Mouse (Mus musculus) left cerebral cortex, adult 8-10 months (tissue): ENCODE measurements at regions not wholly inside any gene's neighbourhood (a gene's known extent, or its start where the extent isn't known, plus 50 kb on each side); places are given as distances from the start of the nearest gene placed in this dataset.

Source experiments
- DNase-seq, 2 experiments: peaks; one replicate each; pipeline ENCODE4 v3.0.0; 2022; ENCODE audit warnings: low spot score in 2 of 2

- no peak for DNase-seq
These were observed 121.1 kb upstream of the Kcnip4 start for GRCm38 (mm10) chr5:49645781-49646180.

GRCm38 (mm10) chr5:49644606-49645005 is 119.9 kb upstream of the Kcnip4 start:
- DNase-seq = no peak

GRCm38 (mm10) chr5:49642439-49642838 is 117.7 kb upstream of the Kcnip4 start:
- DNase-seq = no peak

GRCm38 (mm10) chr5:49641206-49641830 is 116.6 kb upstream of the Kcnip4 start:
- DNase-seq = no peak

- DNase-seq = no peak
These were observed 114.9 kb upstream of the Kcnip4 start for GRCm38 (mm10) chr5:49639637-49640036.

- DNase-seq = no peak
These were observed 95.4 kb upstream of the Kcnip4 start for GRCm38 (mm10) chr5:49620152-49620551.

- DNase-seq = no peak
These were observed 82.1 kb upstream of the Kcnip4 start for GRCm38 (mm10) chr5:49606761-49607160.

- DNase-seq = no peak
These were observed 56.1 kb upstream of the Kcnip4 start for GRCm38 (mm10) chr5:49580777-49581176.

- no peak for DNase-seq
These were observed 51.2 kb upstream of the Kcnip4 start for GRCm38 (mm10) chr5:49575901-49576300.
